Mouse (Mus musculus) stomach, embryonic 14.5 days (tissue): ENCODE results near the gene Gpatch3. TPM values are rescaled to one million over a fixed set of nuclear protein-coding genes. Genes with fewer than 3 reads are reported as not detected.

Experiments used
- ATAC-seq: fragments of 200-750 bp; cut with Nextera tagmentation; 2 replicates; pipeline ENCODE4 v1.8.0; 2017; ENCODE audit warnings: low read depth, moderate TSS enrichment; ENCODE audit not compliant: insufficient number of reproducible peaks, insufficient read depth, low FRiP score
- H3K27ac ChIP-seq: fragments of 300-500 bp; sonication (generic); 2 replicates; pipeline ENCODE4 v1.5.1; 2014; ENCODE audit warnings: mild to moderate bottlenecking, low read length, moderate library complexity, mixed read lengths
- H3K27me3 ChIP-seq: fragments of 300-500 bp; sonication (generic); 2 replicates; pipeline ENCODE4 v1.6.1; 2014; ENCODE audit warnings: low read length, control low read depth, mixed read lengths; ENCODE audit not compliant: control insufficient read depth, insufficient read depth
- H3K36me3 ChIP-seq: fragments of 300-500 bp; sonication (generic); 2 replicates; pipeline ENCODE4 v1.6.1; 2014; ENCODE audit warnings: mild to moderate bottlenecking, control low read depth, low read length, moderate library complexity, mixed read lengths; ENCODE audit not compliant: control insufficient read depth, insufficient read depth
- H3K4me1 ChIP-seq: fragments of 300-500 bp; sonication (generic); 2 replicates; pipeline ENCODE4 v1.6.1; 2014; ENCODE audit warnings: low read length, control low read depth, mixed read lengths; ENCODE audit not compliant: control insufficient read depth, insufficient read depth
- H3K4me2 ChIP-seq: fragments of 300-500 bp; sonication (generic); replicated peaks from 2 replicates; pipeline ENCODE4 v1.6.1; 2014; ENCODE audit warnings: low read depth, low read length, control low read depth
- H3K4me3 ChIP-seq: fragments of 300-500 bp; sonication (generic); 2 replicates; pipeline ENCODE4 v1.5.1; 2014; ENCODE audit warnings: low read depth, low read length, control low read depth
- H3K9ac ChIP-seq: fragments of 300-500 bp; sonication (generic); replicated peaks from 2 replicates; pipeline ENCODE4 v1.6.1; 2014; ENCODE audit warnings: low read depth, mild to moderate bottlenecking, control low read depth, low read length, moderate library complexity, mixed read lengths
- H3K9me3 ChIP-seq: fragments of 300-500 bp; sonication (generic); 2 replicates; pipeline ENCODE4 v1.6.1; 2016; ENCODE audit warnings: low read depth, low read length, control low read depth; ENCODE audit not compliant: control insufficient read depth
- WGBS: fragments of 180-500 bp; shearing (Covaris S2); extraction: QIAGEN DNeasy Blood & Tissue Kit; methylation state at CpG from one replicate; pipeline ENCODE4 v1.1.7; 2014; 5-methylcytosine and 5-hydroxymethylcytosine counted together
- polyA plus RNA-seq: library from polyadenylated mRNA; unstranded; fragments of >200 nt; fragmentation: Nextera tagmentation; extraction: Ambion mirVana; gene quantifications from 2 replicates; pipeline ENCODE4 v1.2.1, GENCODE M21; 2014

Gpatch3 gene
- polyA plus RNA-seq, 1 experiment from 2014 or later, result 5.5 TPM

GRCm38 (mm10) chr4:133607284-133607683 lies 32.7 kb downstream of the Gpatch3 start:
- ATAC-seq, result no peak
- 66% methylated on average over 10 of the region's 10 CpGs for WGBS

GRCm38 (mm10) chr4:133609719-133610118 lies 35.2 kb downstream of the Gpatch3 start:
- WGBS, result 29% methylated on average over 6 of the region's 6 CpGs
- no peaks in the 10 kb centered on the region for H3K9me3 ChIP-seq
- H3K36me3 ChIP-seq, result peaks cover 24% of the 10 kb centered on the region
- no peak overlapping the region for H3K27ac ChIP-seq
- H3K27me3 ChIP-seq, result no peaks in the 10 kb centered on the region
- ATAC-seq, result peak; percentile 57; the same call in 1 of the 2 replicates
- H3K4me2 ChIP-seq, result no peak overlapping the region
- H3K4me3 ChIP-seq, result no peak overlapping the region
- 0 out of 2 replicates have a peak, but pooled peaks cover 4% of the 10 kb centered on the region for H3K4me1 ChIP-seq
- H3K9ac ChIP-seq, result no peak overlapping the region

More at GRCm38 (mm10) chr4:133607284-133607683, 32.7 kb downstream of the Gpatch3 start:
- Histone ChIP-seq H3K4me1 (0 out of 2 replicates have a peak, but pooled peaks cover 4% of the 10 kb centered on the region), H3K4me3 (no peak overlapping the region), H3K36me3 (peaks cover 14% of the 10 kb centered on the region; the same call in 1 of the 2 replicates), H3K27me3 (peaks cover 4% of the 10 kb centered on the region), H3K4me2 (no peak overlapping the region), H3K27ac (peak overlapping the region; percentile 66; the same call in 1 of the 2 replicates), H3K9ac (no peak overlapping the region), H3K9me3 (no peaks in the 10 kb centered on the region)

- Histone ChIP-seq H3K4me3 (no peak overlapping the region), H3K36me3 (peaks cover 20% of the 10 kb centered on the region), H3K4me2 (no peak overlapping the region), H3K9ac (no peak overlapping the region), H3K27ac (no peak overlapping the region), H3K27me3 (no peaks in the 10 kb centered on the region), H3K4me1 (0 out of 2 replicates have a peak, but pooled peaks cover 4% of the 10 kb centered on the region), H3K9me3 (no peaks in the 10 kb centered on the region)
- no peak for ATAC-seq
- WGBS, result 99% methylated on average over 5 of the region's 5 CpGs
Measured at GRCm38 (mm10) chr4:133611815-133612214, 37.3 kb downstream of the Gpatch3 start.

GRCm38 (mm10) chr4:133612416-133612815 lies 37.9 kb downstream of the Gpatch3 start:
- Histone ChIP-seq H3K27ac (no peak overlapping the region), H3K4me2 (no peak overlapping the region), H3K4me3 (no peak overlapping the region), H3K9me3 (no peaks in the 10 kb centered on the region), H3K9ac (no peak overlapping the region), H3K27me3 (no peaks in the 10 kb centered on the region), H3K4me1 (no peaks in the 10 kb centered on the region), H3K36me3 (peaks cover 20% of the 10 kb centered on the region)
- ATAC-seq, result no peak
- 98% methylated on average over 7 of the region's 7 CpGs for WGBS

- H3K9ac ChIP-seq, result no peak overlapping the region
- 94% methylated on average over 8 of the region's 8 CpGs for WGBS
- H3K36me3 ChIP-seq, result peaks cover 19% of the 10 kb centered on the region
- no peaks in the 10 kb centered on the region for H3K4me1 ChIP-seq
- no peaks in the 10 kb centered on the region for H3K9me3 ChIP-seq
- H3K4me2 ChIP-seq, result no peak overlapping the region
- no peak overlapping the region for H3K27ac ChIP-seq
- H3K27me3 ChIP-seq, result no peaks in the 10 kb centered on the region
- ATAC-seq, result no peak
- no peak overlapping the region for H3K4me3 ChIP-seq
Measured at GRCm38 (mm10) chr4:133613026-133613425, 38.5 kb downstream of the Gpatch3 start.

- Histone ChIP-seq H3K4me2 (no peak overlapping the region), H3K4me3 (no peak overlapping the region), H3K27ac (no peak overlapping the region), H3K4me1 (no peaks in the 10 kb centered on the region), H3K36me3 (peaks cover 15% of the 10 kb centered on the region), H3K9ac (no peak overlapping the region), H3K9me3 (no peaks in the 10 kb centered on the region), H3K27me3 (no peaks in the 10 kb centered on the region)
- 82% methylated on average over 4 of the region's 4 CpGs for WGBS
- ATAC-seq, result no peak
Measured at GRCm38 (mm10) chr4:133613867-133614266, 39.3 kb downstream of the Gpatch3 start.

GRCm38 (mm10) chr4:133614274-133614761 lies 39.8 kb downstream of the Gpatch3 start:
- Histone ChIP-seq H3K27ac (no peak overlapping the region), H3K9ac (no peak overlapping the region), H3K4me1 (no peaks in the 10 kb centered on the region), H3K4me3 (no peak overlapping the region), H3K4me2 (no peak overlapping the region), H3K36me3 (peaks cover 15% of the 10 kb centered on the region), H3K9me3 (no peaks in the 10 kb centered on the region), H3K27me3 (no peaks in the 10 kb centered on the region)
- WGBS, result 85% methylated on average over 8 of the region's 8 CpGs
- no peak for ATAC-seq

GRCm38 (mm10) chr4:133615416-133615815 lies 40.9 kb downstream of the Gpatch3 start:
- H3K4me3 ChIP-seq, result no peak overlapping the region
- no peak overlapping the region for H3K9ac ChIP-seq
- no peaks in the 10 kb centered on the region for H3K27me3 ChIP-seq
- H3K4me1 ChIP-seq, result no peaks in the 10 kb centered on the region
- 78% methylated on average over 10 of the region's 10 CpGs for WGBS
- H3K27ac ChIP-seq, result no peak overlapping the region
- H3K4me2 ChIP-seq, result no peak overlapping the region
- H3K36me3 ChIP-seq, result peaks cover 15% of the 10 kb centered on the region
- no peaks in the 10 kb centered on the region for H3K9me3 ChIP-seq
- ATAC-seq, result no peak

- no peaks in the 10 kb centered on the region for H3K27me3 ChIP-seq
- WGBS, result 94% methylated on average over 11 of the region's 11 CpGs
- no peak overlapping the region for H3K4me3 ChIP-seq
- no peak overlapping the region for H3K27ac ChIP-seq
- no peak overlapping the region for H3K9ac ChIP-seq
- no peaks in the 10 kb centered on the region for H3K9me3 ChIP-seq
- no peaks in the 10 kb centered on the region for H3K4me1 ChIP-seq
- no peak for ATAC-seq
- H3K4me2 ChIP-seq, result no peak overlapping the region
- peaks cover 8% of the 10 kb centered on the region; the same call in 1 of the 2 replicates for H3K36me3 ChIP-seq
Measured at GRCm38 (mm10) chr4:133617936-133618335, 43.4 kb downstream of the Gpatch3 start.
